Mouse (Mus musculus) ES-E14 (cell line): Measurements from ENCODE around the gene C9orf72.

ENCODE experiments used
- MAFK ChIP-seq: IDR thresholded peaks from 2 replicates; pipeline ENCODE4 v1.6.1; 2014; ENCODE audit warnings: mild to moderate bottlenecking, low read depth, low read length, inconsistent platforms; ENCODE audit not compliant: insufficient read depth
- ZNF384 ChIP-seq: IDR thresholded peaks from 2 replicates; pipeline ENCODE4 v1.6.1; 2012; ENCODE audit warnings: low read depth, low read length, inconsistent platforms

GRCm38 (mm10) chr4:35224101-35224500 lies 1.9 kb downstream of the C9orf72 start:
- TF ChIP-seq MAFK (no peak), ZNF384 (no peak)
